Mouse (Mus musculus): ENCODE data around the gene Kdelr1.

Kdelr1 gene

GRCm38 (mm10) chr7:45872624-45873023 is at the start of gene Kdelr1:
Kdelr1 (plus strand) TSS chr7:45872772.
- peak; percentile 92 for DNase-seq

- DNase-seq = no peak
Measured at GRCm38 (mm10) chr7:45824598-45824997, 48.0 kb upstream of the Kdelr1 start, which contains the start of gene Kcnj14. Kcnj14 (minus strand) TSS chr7:45824782.

- no peak for DNase-seq
Measured at GRCm38 (mm10) chr7:45826631-45827030, 45.9 kb upstream of the Kdelr1 start.

- peak; percentile 94 for DNase-seq
Measured at GRCm38 (mm10) chr7:45830427-45831127, 42.0 kb upstream of the Kdelr1 start, which contains the start of gene Grwd1. Grwd1 (minus strand) TSS chr7:45830944.

- DNase-seq = no peak
Measured at GRCm38 (mm10) chr7:45831128-45831525, 41.4 kb upstream of the Kdelr1 start.

- no peak for DNase-seq
Measured at GRCm38 (mm10) chr7:45832428-45832827, 40.1 kb upstream of the Kdelr1 start.

GRCm38 (mm10) chr7:45833148-45833790 is 39.3 kb upstream of the Kdelr1 start:
- peak; percentile 39 for DNase-seq

GRCm38 (mm10) chr7:45833924-45834323 is 38.6 kb upstream of the Kdelr1 start:
- DNase-seq = no peak

GRCm38 (mm10) chr7:45842950-45843744 is 29.4 kb upstream of the Kdelr1 start:
- DNase-seq = no peak

- no peak for DNase-seq
Measured at GRCm38 (mm10) chr7:45848447-45849027, 24.0 kb upstream of the Kdelr1 start.

GRCm38 (mm10) chr7:45850661-45851060 is 21.9 kb upstream of the Kdelr1 start:
- DNase-seq = no peak

- no peak for DNase-seq
Measured at GRCm38 (mm10) chr7:45853089-45853488, 19.5 kb upstream of the Kdelr1 start.

- peak; percentile 67 for DNase-seq
Measured at GRCm38 (mm10) chr7:45856950-45857901, 15.3 kb upstream of the Kdelr1 start.

- no peak for DNase-seq
Measured at GRCm38 (mm10) chr7:45859008-45859407, 13.6 kb upstream of the Kdelr1 start.

GRCm38 (mm10) chr7:45862804-45863203 is 9.8 kb upstream of the Kdelr1 start:
- DNase-seq = no peak

GRCm38 (mm10) chr7:45864435-45864834 is 8.1 kb upstream of the Kdelr1 start:
- no peak for DNase-seq

- peak; percentile 95 for DNase-seq
Measured at GRCm38 (mm10) chr7:45865925-45866910, 6.4 kb upstream of the Kdelr1 start.

- DNase-seq = no peak
Measured at GRCm38 (mm10) chr7:45867871-45868270, 4.7 kb upstream of the Kdelr1 start.

- DNase-seq = peak; percentile 30
Measured at GRCm38 (mm10) chr7:45869107-45869670, 3.4 kb upstream of the Kdelr1 start.

GRCm38 (mm10) chr7:45869787-45870186 is 2.8 kb upstream of the Kdelr1 start:
- no peak for DNase-seq
